Mouse (Mus musculus) E14TG2a.4 (cell line): ENCODE measurements at regions not wholly inside any gene's neighbourhood (a gene's known extent, or its start where the extent isn't known, plus 50 kb on each side); places are given as distances from the start of the nearest gene placed in this dataset.

Experiments used
- H3K27me3 ChIP-seq: 2 replicates; pipeline ENCODE4 v1.6.1; 2014; ENCODE audit warnings: low read length, control low read depth; ENCODE audit not compliant: insufficient read depth
- H3K36me3 ChIP-seq: 2 replicates; pipeline ENCODE4 v1.6.1; 2014; ENCODE audit warnings: low read length, control low read depth; ENCODE audit not compliant: insufficient read depth
- H3K4me1 ChIP-seq: replicated peaks from 2 replicates; pipeline ENCODE4 v1.6.1; 2014; ENCODE audit warnings: low read depth, low read length, control low read depth
- H3K4me3 ChIP-seq: replicated peaks from 2 replicates; pipeline ENCODE4 v1.5.1; 2014; ENCODE audit warnings: mild to moderate bottlenecking, low read length
- H3K9me3 ChIP-seq: 2 replicates; pipeline ENCODE4 v1.6.1; 2014; ENCODE audit warnings: low read length, control low read depth
- CTCF ChIP-seq: conservative IDR thresholded peaks from 2 replicates; pipeline ENCODE4 v1.5.1; 2014; ENCODE audit warnings: low read length
- NANOG ChIP-seq: IDR thresholded peaks from 2 replicates; pipeline ENCODE4 v1.6.1; 2014; ENCODE audit warnings: borderline replicate concordance, low read length, mixed read lengths
- POU5F1 ChIP-seq: IDR thresholded peaks from 2 replicates; pipeline ENCODE4 v1.6.1; 2014; ENCODE audit warnings: low read length, borderline replicate concordance

DNA sequence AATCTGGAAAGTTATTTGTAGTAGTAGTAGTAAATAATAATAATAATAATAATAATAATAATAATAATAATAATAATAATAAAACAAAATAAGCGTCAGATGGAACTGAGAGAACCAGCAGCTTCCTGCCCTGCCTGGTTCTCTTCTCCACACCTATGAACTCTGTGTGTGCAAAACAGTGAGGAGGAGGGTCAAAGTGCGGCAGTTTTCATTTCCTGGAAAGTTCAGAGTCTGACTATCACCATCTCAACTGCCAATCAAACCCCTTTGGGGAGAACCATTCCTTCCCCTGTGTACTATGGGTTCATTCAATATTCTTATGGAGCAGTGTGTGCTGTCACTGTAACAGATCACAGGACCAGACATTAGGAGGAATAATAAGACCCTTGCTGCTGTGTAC, 262.1 kb upstream of the Atp2b1 start:
- Histone ChIP-seq H3K9me3 (no peaks in the 10 kb centered on the region), H3K4me1 (no peaks in the 10 kb centered on the region), H3K36me3 (no peaks in the 10 kb centered on the region), H3K27me3 (no peaks in the 10 kb centered on the region), H3K4me3 (no peak overlapping the region)
- TF ChIP-seq CTCF (no peak), NANOG (no peak), POU5F1 (no peak)

DNA sequence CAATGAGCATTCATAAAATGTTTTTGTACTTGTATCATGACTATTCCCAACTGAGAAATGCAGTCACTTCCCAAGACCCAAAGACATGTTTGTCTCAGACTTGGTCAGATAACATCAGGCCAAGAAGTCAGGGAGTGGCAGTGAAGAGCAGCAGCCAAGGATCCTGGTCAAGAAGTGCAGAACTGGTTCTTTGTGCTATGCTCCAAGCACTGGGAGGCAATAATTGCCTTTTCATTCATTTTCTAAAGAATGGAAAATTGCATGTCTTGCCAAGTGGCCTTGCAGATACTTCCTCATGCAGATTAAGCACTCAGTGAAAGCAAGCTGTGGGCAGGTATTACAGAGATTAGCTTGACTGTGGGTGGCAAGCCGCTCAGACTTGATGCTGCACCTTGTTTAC, 253.5 kb upstream of the Atp2b1 start:
- H3K27me3 ChIP-seq = no peaks in the 10 kb centered on the region
- H3K4me3 ChIP-seq = no peak overlapping the region
- H3K9me3 ChIP-seq = no peaks in the 10 kb centered on the region
- no peaks in the 10 kb centered on the region for H3K4me1 ChIP-seq
- H3K36me3 ChIP-seq = no peaks in the 10 kb centered on the region
- TF ChIP-seq CTCF (no peak), POU5F1 (no peak), NANOG (no peak)

DNA sequence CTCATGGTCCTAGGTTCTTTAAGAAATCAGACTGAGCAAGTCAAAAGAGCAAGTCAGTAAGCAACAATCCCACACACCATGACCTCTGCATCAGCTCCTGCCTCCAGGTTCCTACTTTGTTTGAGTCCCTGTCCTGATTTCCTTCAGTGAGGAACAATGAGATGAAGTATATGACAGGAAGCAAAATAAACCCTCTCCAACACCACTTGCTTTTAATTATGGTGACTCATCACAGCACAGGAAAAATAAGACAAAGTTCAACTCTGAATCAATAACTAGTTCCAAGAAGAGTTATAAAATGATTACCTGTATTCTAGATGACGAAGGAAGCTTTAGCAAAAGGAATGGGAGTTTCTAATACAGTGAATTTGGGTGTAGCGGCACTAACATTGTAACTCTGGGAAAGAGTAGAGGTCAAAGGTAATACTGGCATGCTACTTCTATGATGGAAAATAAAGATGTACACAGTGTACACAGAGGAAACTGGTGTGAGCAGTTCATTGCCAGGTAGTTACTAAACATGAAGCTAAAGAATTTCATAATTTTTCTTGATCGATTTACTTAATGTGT, 248.2 kb upstream of the Atp2b1 start:
- Histone ChIP-seq H3K36me3 (no peaks in the 10 kb centered on the region), H3K9me3 (no peaks in the 10 kb centered on the region), H3K27me3 (no peaks in the 10 kb centered on the region), H3K4me1 (no peaks in the 10 kb centered on the region), H3K4me3 (no peak overlapping the region)
- no peak for TF ChIP-seq NANOG
- no peak for TF ChIP-seq POU5F1
- TF ChIP-seq CTCF = no peak

DNA sequence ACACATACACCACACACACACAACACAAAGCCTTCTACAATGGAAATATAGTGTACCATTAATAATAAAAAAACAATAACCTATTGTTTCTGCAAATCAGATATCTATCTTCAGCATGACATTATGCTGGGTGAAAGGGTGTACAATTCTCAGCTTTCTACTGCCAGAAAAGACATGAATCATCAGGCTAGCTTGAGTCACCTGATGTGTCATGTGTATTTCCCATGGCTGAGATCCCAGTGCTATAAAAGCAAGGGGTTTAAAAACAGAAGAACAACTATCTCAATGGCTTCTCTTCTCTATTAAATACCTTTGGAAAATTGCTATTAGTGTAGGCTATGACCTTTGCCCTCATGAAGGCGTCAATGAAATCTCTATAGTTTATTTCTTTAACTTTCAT, 246.5 kb upstream of the Atp2b1 start:
- H3K36me3 ChIP-seq = no peaks in the 10 kb centered on the region
- TF ChIP-seq NANOG (no peak), POU5F1 (no peak), CTCF (no peak)
- H3K4me1 ChIP-seq = no peaks in the 10 kb centered on the region
- no peak overlapping the region for H3K4me3 ChIP-seq
- H3K27me3 ChIP-seq = no peaks in the 10 kb centered on the region
- no peaks in the 10 kb centered on the region for H3K9me3 ChIP-seq

DNA sequence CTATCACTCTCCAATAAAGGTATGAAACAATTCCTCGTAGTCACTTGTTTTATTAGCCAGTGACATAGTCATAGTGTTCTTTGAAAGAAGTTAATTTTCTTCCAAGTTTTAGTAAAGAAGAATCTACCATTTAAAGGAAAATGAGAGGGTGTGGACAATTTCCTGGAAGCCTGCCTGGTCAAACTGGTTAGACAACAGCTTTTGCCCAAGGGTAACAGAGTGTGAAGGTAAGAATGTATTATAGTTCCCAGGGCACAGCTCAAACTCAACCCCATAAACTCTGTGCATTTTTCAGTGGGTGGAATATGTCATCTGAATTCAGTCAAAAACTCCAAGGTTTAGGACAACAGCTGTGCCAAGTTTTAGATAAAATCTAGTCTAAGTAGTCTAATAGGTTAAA, 240.1 kb upstream of the Atp2b1 start:
- no peaks in the 10 kb centered on the region for H3K27me3 ChIP-seq
- no peak overlapping the region for H3K4me3 ChIP-seq
- no peaks in the 10 kb centered on the region for H3K36me3 ChIP-seq
- H3K9me3 ChIP-seq = no peaks in the 10 kb centered on the region
- TF ChIP-seq CTCF (no peak), POU5F1 (no peak), NANOG (no peak)
- no peaks in the 10 kb centered on the region for H3K4me1 ChIP-seq

DNA sequence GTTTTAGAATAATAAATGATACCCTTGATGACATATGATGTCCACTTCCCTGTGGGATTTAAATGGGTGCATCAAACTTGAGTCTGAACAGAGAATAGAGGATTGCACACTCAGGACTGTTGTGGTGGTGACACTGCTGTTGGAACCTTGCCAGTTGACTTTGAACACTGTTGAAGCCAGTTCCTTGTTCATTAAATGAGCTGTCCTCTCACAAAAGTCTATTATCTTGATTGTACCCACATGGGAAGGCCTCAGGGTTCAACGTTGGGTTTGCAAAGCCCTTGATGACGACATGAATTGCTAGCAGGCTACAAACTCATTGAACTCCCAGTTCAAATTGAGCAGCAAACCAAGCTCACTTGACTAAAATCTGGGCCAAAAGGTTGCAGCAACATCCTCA, 237.3 kb upstream of the Atp2b1 start:
- no peaks in the 10 kb centered on the region for H3K36me3 ChIP-seq
- TF ChIP-seq NANOG (no peak), POU5F1 (no peak), CTCF (no peak)
- H3K4me3 ChIP-seq = no peak overlapping the region
- no peaks in the 10 kb centered on the region for H3K9me3 ChIP-seq
- H3K27me3 ChIP-seq = no peaks in the 10 kb centered on the region
- no peaks in the 10 kb centered on the region for H3K4me1 ChIP-seq

DNA sequence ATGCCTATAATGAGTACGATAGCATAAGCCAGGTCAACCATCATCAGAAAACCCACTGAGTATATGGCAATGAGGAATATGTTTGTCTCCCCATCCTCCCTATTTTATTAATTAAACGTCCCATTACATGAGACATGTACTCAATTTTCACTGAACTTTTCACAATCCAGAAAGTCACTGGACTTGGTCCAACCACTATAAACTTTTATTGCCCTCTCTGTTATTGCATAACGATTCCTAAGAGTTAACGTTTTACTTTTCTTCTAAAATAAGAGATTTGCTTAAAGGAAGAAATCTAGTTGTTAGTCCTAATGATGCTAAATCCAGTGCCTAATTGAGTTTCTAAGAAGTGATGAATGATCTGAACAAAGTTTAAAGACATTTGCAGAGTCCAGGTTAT, 236.0 kb upstream of the Atp2b1 start:
- Histone ChIP-seq H3K4me3 (no peak overlapping the region), H3K36me3 (no peaks in the 10 kb centered on the region), H3K9me3 (no peaks in the 10 kb centered on the region), H3K4me1 (no peaks in the 10 kb centered on the region), H3K27me3 (no peaks in the 10 kb centered on the region)
- no peak for TF ChIP-seq CTCF
- no peak for TF ChIP-seq NANOG
- no peak for TF ChIP-seq POU5F1

DNA sequence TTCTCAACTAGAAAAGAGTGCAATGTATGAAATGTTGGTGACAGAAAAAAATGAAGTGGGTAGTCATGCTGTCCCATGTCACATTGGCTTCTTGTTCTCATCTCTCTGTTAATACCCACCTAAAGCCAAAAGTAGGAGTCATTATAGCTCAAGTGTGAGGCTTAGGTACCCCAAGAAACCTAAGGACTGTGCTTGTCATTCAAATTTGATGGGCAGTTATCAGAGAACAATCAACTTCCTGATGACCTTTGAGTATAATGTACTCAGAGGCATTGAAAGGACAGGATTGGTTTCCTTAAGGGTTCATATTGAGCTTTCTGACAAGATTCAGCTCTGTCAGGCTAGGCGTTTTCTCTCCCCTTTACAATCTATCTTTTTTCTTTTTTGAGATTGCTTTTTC, 231.8 kb upstream of the Atp2b1 start:
- H3K27me3 ChIP-seq = no peaks in the 10 kb centered on the region
- TF ChIP-seq NANOG (peak; percentile 93), POU5F1 (no peak)
- H3K4me1 ChIP-seq = peaks cover 12% of the 10 kb centered on the region
- no peaks in the 10 kb centered on the region for H3K9me3 ChIP-seq
- H3K4me3 ChIP-seq = no peak overlapping the region
- H3K36me3 ChIP-seq = no peaks in the 10 kb centered on the region

DNA sequence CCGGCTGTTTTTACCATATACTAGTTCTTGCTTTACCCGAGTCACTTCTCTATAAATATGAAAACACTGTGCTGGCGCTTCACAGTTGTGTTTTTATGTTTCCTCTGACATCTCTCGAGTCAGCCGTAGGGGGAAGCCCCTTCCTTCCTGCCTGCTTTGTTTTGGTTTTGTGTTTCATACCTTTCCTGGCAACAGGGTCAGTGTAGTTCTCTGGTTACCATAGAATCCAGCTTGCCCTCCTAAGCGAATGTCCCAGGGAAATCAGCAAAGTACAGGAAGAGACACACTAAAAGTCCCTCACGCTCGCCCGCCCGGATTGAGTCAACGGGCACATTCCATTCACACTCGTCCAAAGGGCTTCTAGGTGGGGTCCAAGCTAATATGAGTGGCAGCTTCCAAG, 230.0 kb upstream of the Atp2b1 start:
- Histone ChIP-seq H3K4me1 (peaks cover 12% of the 10 kb centered on the region), H3K9me3 (no peaks in the 10 kb centered on the region), H3K36me3 (no peaks in the 10 kb centered on the region), H3K4me3 (no peak overlapping the region), H3K27me3 (no peaks in the 10 kb centered on the region)
- TF ChIP-seq CTCF = no peak
- no peak for TF ChIP-seq NANOG
- no peak for TF ChIP-seq POU5F1

DNA sequence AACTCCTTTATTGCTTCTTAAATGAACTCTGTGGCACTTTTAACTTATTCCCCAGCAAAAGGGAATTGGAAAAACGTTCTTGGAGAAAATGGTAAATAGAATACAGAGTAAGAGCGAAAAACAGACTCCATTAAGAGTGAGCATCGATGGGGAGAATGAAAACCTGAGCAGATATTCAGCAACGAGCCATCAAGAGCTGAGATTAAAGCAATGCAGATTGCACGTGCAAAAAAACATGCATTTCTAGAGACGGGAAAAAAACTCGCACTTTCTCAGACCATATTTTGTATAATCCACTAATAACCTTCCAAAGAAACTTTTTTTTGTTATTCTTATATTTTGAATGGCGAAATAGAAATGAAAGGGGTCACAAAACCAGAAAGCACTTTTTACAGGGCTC, 229.5 kb upstream of the Atp2b1 start:
- Histone ChIP-seq H3K4me1 (peaks cover 12% of the 10 kb centered on the region), H3K36me3 (no peaks in the 10 kb centered on the region), H3K27me3 (no peaks in the 10 kb centered on the region), H3K4me3 (no peak overlapping the region), H3K9me3 (no peaks in the 10 kb centered on the region)
- TF ChIP-seq NANOG (no peak), CTCF (no peak), POU5F1 (no peak)
